Mouse (Mus musculus): ENCODE data around the gene P4hb.
A peak's percentile ranks its signal among the peaks of the same experiment; 100 is the strongest.
"Not testable (repeated sequence)": the region's sequence is repeated elsewhere in the genome, so short reads cannot be mapped to it uniquely, and the experiment has no call there.

The P4hb gene

DNA sequence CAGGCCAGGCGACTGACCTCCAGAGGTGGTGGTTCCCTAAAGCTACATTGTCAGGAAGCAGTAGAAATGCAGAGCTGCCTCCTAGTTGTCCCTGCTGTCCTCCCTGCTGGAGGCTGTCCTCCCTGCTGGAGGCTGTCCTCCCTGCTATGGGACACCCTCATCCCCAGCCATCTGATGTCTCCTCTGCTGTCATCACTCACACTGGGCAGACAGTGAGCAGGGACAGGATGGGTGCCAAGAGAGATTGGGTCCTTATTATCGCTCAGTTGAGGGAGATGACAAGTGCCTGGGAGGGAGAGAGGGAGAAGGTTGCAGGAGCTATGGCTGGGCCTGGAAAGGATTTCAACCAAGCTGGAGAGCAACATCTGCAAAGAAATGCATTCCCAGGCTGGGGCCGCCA lies 37.9 kb downstream of the P4hb start:
- DNase-seq = no peak

DNA sequence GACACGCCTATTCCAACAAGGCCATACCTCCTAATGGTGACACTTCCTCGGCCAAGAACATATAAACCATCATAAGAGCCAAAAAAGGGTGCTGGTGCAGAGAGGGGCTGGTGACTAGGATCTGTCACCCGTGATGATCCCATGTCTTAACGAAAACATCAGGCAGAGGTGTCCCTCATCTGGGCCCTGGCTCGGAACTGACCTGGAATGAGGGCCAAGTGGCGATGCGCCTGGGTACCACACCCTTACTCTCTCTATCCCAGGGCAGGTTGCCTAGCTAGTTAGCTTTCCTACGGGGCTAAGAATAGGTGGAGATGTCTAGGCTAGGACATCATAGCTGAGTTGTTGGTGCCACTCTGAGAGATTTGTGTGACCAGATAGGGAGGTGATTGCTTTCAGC lies 39.0 kb downstream of the P4hb start:
- DNase-seq = no peak

DNA sequence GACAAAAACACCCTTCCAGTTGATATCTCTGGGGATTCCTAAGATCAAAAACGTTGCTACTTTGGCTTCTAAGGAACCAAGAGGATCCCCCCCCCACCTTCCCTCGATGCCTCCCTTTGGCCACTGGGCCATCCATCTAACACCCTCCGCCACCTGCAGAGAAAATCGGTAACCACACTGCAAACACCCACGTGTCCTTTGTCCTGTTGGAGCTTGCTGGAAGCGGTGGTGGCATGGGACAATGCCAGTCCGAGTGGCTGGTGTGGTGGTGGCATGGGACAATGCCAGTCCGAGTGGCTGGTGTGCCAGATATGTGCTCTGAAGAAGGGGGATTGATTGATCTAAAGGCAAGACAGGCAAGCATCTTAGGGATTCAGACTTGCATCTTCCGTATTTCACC lies 41.4 kb downstream of the P4hb start:
- DNase-seq = no peak

DNA sequence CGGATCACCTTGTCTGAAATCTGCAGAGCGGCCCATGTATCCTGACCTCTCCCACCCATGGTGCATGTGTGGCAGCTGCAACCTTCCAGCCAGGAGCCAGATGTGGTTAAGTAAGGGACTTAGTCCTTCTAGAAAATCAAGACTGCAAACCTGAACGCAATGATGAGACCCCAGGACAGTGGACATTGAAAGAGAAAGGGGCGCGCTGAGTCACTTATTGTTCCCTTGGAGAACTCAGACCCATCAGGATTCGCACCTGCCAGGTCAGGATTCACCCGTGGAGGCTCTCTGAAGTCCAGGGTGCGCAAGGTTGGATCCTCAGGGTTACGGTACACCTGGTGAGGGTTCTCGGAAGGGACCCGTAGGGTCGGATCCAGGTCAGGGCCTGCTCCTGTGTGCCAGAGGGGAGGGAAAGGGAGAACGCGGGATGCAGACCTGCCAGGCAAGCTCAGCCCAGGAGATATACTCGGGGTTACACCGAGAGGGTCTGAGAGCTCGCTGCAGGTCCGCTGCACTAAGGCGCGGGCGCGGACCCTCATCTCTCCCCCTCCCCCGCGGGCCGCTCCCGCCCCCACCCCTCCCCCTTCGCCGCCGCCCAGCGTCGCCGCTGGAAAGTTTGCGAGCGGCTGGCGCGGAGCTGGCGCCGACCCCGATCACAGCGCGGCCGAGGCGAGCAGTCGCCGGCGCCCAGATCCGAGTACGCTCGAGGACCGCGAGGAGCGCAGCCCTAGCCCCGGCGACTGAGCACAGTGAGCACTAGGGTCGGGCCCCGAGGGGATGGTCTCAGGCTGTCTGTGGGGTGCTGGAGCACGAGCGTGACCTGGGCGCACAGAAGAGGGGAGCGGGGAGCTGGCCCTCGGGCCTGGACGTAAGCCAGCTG lies 42.7 kb downstream of the P4hb start, which contains the start of gene Gcgr:
TSS of gene Gcgr (plus strand) at position 615 of the 880 bp plus-strand sequence.
- no peak for DNase-seq

DNA sequence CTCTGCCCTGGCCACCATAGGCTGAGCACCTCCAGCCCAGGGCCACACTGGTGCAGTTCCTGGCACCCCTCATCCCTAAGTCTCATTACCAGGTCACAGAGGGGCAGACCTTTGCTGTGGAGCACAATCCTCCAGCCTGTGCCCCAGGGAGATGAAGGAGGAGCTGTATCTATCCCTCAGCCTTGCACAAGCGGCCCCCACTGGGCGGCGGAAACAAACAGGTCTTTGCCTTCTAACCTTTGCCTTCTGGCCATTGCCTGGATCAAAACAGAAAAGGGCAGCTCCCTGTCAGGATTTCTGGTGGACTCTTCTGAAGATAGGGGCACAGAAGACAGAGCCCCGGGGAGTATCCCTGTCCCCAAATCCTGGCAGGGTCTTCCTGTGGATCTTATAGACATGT lies 44.1 kb downstream of the P4hb start:
- no peak for DNase-seq

DNA sequence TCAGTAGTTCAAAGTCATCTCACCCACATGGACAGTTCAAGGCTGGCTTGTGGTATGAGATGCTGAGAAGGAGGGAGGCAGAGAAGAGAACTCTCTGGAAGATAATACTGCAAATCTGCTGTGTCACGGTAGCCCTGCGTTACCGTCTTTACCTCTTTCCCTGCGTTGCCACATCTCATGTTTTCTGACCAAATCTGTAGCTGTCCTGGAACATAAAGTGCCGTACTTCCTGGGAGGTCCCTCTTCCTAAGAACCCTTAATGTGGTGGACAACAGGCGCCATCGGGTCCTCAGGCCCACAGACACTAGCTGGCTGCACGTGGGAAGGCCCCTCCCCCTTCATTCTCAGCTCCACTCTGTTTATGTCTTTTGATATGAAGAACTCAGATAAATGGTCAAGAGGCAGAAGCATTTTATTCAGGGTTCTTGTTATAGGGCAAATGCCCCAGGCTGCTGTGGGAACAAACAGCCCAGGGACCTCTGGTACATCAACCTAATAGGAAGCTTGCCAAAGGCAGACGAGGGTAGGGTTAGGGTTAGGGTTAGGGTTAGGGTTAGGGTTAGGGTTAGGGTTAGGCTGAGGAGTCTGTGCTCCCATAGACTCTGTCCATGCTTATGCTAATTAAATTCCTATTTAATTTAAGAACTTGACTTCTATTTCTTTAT lies 45.2 kb downstream of the P4hb start:
- DNase-seq = no peak

DNA sequence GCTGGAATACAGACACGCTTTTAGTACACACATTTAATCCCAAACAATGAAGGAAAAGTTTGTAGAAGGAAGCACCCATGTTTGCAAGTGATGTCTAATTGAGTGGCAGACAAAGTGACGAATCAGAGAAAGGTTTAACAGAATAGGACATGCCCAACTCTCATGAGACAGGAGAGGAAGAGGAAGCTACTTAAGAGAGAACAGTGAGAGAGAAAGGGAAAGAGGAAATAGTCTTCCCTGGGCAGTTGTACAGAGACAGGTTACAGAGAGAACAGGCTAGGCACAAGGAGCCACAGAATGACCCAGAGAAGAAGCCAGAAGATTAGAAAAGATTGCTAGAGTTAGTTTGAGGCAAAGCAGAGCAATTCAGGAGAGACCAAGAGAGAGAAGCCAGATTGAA lies 47.1 kb downstream of the P4hb start:
- no peak for DNase-seq

DNA sequence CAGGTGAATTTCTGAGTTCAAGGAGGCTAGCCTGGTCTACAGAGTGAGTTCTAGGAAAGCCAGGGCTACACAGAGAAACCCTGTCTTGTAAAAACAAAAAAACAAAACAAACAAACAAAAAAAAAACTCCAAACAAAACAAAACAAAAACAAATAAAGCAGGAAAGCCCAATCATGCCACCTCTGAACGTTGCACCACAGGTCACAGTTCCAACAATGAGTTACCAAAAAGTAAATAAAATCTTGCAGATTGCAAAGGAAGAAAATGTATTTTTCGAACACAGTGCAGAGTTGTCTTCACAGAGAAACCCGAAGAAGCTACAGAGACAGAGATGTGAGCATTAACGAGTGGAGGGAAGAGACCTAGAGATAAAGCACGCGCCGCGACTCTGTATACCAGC lies 50.5 kb downstream of the P4hb start:
- DNase-seq = no peak

DNA sequence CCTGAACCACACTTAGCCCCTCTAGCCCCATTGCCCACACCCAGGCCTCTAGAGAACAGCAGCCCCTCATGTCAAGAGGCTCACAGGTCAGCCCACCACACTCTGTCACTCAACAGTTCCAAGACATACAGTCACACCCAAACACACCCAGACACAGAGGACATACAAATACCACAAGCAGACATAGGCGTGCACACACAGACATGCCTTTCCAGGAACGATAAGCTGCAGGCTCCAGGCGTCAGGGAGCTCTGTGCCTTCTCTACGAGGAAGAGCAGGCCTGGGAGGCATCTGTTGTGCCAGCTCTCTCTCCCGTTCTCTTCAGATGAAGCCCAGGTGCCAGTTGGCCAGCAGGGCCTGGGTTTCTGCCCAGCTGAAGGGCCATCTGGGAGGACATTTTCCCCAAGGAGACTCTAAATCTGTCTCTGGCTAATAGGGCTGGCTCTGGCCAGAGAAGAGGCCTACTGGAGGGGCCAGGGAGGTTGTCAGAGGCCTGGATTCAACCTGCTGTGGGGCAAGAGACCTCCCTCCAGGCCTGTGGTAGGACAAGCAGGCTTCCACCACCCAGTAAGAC lies 52.0 kb downstream of the P4hb start:
- DNase-seq = peak; percentile 83

DNA sequence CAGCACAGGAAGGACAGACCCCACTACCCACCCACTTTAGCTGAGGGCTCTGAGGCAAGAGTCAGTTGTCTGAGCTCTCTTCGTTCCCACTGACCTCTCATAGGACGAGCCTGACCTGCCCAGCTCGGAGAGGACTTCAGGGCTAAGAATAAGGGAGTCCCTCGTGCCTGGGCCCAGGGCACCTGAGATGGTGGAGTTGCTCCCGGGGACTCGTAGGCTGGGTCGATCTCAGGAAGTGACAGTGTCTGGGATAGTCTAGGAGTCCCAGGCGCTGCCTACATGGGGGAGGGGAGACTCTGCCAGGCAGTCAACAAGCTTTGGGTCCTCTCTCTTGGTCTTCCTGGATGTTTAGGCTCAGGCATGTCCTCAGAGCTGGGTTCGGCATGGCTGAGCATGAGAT lies 52.6 kb downstream of the P4hb start:
- DNase-seq = no peak

DNA sequence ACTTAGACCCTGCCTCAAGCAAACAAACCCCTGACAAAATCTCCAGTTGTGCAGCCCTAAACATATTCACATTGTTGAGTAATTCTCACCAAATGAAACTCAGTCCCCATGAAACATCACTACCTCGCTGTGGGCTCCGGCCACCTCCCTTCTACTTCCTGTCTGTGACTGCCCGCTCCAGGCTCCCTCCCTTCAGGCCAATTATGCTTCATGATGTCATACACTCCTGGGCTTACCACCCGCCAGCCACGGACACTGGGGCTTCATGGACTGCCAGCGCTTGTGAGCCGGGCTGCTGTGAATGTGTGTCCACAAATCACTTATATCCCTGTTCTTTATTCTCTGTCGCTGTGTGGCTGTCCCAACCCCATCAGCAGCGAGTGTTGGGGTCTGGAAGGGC lies 53.3 kb downstream of the P4hb start:
- DNase-seq = no peak

DNA sequence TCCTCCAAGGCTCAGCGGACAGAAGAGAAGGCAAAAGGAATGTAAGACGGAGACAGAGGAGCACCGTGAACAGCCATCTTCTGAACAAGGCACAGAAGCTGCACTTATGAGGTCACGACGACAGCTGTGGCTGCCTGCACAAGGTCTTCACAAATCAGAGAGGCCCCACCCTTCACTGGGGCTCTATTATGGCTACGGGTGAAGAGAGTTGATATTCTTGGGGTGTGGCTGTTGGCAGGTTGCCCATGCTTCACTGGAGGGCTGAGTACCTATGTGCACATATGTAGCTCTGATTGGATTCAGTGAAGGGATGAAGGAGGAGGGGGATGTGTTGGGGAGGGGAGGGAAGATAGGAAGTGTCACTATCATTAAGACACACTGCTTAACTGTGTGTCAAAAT lies 54.5 kb downstream of the P4hb start:
- DNase-seq = no peak

DNA sequence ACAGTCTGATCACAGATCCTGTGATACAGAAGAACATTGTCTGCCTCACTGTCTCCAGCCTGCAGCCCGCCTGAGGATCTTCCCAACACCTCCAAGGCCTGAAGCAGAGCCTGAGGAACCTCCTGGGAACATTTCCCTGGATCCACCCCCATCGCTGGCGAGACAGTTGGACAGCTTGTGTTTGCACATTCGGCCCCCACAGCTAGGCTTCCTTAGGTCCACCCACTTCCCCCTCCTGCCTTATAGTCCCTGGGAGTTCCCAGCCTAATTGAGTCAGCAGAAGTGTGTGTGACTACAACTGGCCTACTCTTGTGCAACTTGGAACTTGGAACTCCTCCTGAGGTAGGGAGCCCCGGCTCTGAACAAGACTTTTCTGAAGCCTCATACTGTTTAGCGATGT lies 55.0 kb downstream of the P4hb start:
- no peak for DNase-seq

DNA sequence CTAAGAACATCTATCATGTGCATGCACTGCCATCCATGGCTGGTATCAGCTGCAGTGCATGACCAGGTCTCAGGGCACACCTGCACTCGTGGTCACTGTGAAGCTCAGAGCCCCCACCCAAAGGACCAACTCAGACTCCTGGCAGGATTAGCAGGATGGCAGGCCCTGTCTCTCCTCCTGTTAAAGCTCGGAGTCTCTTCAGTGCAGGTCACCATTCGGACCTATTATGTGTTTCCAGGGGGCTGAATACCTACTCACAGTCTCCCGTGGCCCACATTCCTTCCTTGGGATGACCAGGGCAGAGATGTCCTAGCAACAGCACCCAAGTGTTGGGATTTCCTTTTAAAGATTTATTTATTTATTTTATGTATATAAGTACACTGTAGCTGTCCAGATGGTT lies 55.9 kb downstream of the P4hb start:
- DNase-seq = no peak

DNA sequence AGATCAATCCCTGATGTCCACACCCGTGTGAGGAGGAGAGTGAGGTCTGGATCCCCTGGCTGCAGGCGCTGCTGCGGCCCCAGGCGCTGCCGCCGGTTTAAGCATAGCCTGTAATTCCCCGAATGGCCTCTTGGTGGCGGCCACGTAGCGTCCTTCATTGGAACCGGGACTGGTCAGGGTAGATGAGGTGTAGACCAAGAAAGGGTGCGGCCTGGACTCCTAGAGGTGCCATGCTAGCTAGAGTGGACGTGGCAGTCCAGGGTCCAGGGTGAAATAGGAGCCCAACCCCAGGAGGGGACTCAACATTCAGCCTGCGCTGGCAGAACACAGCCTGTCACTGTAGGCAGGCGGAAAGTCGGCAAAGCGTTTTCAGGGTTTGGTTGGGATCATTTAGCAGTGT lies 57.4 kb downstream of the P4hb start:
- peak; percentile 93 for DNase-seq

DNA sequence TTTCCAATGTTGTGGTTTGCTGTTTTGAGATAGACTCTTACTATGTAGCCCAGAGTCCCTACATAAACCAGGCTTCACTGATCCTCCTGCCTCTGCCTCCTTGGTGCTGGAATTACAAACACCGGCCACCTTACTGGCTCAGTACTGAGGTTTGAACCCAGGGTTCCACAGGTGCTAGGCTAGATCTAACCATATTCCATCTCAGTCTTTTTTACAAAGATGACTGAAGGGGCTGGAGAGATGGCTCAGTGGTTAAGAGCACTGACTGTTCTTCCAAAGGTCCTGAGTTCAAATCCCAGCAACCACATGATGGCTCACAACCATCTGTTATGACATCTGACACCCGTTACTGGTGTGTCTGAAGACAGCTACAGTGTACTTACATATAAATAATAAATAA lies 58.8 kb downstream of the P4hb start:
- DNase-seq = not testable (repeated sequence)

DNA sequence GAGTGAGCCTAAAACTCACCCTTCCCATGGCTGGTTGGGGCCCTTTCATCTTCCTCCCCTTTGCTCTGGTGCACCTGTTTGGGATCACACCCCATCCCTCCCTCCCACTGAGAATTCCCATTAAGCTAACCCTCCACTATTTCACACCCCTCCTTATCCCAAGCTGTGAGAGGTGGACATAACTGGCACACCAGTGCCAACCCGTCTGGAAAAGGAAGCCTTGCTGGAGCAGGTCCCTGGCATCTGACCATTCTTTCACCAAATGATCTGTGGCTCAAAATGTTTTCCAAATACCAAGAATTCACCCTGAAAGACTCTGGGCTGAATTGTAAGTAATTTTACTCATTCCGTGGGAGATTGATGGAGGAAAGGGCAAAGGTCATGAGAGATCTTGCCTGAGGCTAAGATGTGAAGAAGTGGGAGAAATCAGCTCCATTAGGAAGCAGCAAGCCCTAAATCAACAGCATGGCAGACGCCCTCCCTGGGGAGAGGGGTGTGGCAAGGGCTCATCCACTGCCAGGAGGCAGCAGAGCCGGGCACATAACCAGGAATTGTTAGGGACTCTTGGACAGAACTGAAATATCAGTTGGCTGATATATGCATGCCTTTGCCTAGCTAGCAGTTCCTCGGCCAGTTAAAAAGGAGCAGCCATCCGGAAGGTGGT lies 60.1 kb downstream of the P4hb start:
- DNase-seq = no peak

DNA sequence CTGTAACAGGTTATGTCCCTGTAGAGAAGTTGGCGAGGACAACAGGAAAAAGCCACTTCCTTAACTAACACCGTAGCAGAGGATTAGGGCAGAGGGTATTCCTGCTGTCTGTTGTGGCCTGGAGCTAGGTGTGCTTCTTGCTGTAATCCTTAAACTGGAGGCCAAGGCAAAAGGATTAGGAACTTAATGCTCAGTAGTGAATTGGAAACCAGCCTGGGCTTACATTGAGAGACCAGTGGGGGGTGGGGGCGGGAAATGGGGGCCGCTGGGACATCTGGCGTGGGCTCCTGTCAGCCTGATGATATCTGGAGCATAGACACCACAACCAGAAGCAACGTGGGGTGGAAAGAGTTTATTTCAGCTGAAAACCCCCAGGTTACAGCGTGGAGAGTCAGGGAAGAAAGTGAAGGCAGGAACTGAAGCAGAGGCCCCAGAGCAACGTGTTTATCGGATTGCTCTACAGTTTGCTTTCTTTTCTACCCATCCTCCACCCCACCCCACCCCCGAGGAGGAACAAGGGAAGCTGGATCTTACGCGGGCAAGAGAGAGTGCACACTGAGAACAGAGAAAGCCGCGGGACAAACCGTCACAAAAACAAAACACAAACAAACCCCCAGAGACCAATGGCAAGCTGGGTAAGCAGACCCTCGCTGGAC lies 62.5 kb downstream of the P4hb start:
- DNase-seq = no peak
